Mouse (Mus musculus): ENCODE measurements around the gene Shb.

- TF ChIP-seq SMC3 (IDR thresholded peaks at IDR 0.05; ENCODE audit: low read depth, low read length) (no peak), ZC3H11A (IDR thresholded peaks at IDR 0.05; ENCODE audit: low read depth, low read length) (no peak), CTCF (conservative IDR thresholded peaks at IDR 0.05 in 1 of 2, IDR thresholded peaks at IDR 0.05 in 1 of 2; ENCODE audit: low read depth in 2 of 2, low read length in 2 of 2) (no peak), USF1 (IDR thresholded peaks at IDR 0.05; ENCODE audit: low read depth, low read length) (no peak), EP300 (IDR thresholded peaks at IDR 0.05; ENCODE audit: low read length) (no peak), TCF12 (IDR thresholded peaks at IDR 0.05; ENCODE audit: low read depth, low read length) (no peak), POLR2A (IDR thresholded peaks at IDR 0.05; ENCODE audit: low read depth, low read length) (no peak), RCOR1 (conservative IDR thresholded peaks at IDR 0.05; ENCODE audit: low read depth, low read length) (no peak), MAX (IDR thresholded peaks at IDR 0.05; ENCODE audit: low read length) (no peak), MAFK (IDR thresholded peaks at IDR 0.05; ENCODE audit: insufficient replicate concordance, low read length) (no peak), MXI1 (IDR thresholded peaks at IDR 0.05; ENCODE audit: low read depth, low read length) (no peak), E2F4 (IDR thresholded peaks at IDR 0.05; ENCODE audit: insufficient replicate concordance, low read depth, low read length) (no peak)
These were observed 7.7 kb downstream of the Shb start for GRCm38 (mm10) chr4:45524602-45525001.

Data from CH12.LX (cell line).